Mouse (Mus musculus): ENCODE results near the gene Xcr1.

Xcr1 gene

GRCm38 (mm10) chr9:123815444-123815843, 46.4 kb downstream of the Xcr1 start:
- DNase-seq (ENCODE audit: low read depth, low spot score), result no peak

GRCm38 (mm10) chr9:123814821-123815220, 47.0 kb downstream of the Xcr1 start:
- DNase-seq (ENCODE audit: low read depth, low spot score), result no peak

GRCm38 (mm10) chr9:123814326-123814725, 47.5 kb downstream of the Xcr1 start:
- DNase-seq (ENCODE audit: low read depth, low spot score), result no peak

GRCm38 (mm10) chr9:123811831-123812230, 50.0 kb downstream of the Xcr1 start:
- DNase-seq (ENCODE audit: low read depth, low spot score), result no peak

GRCm38 (mm10) chr9:123808583-123808982, 53.2 kb downstream of the Xcr1 start:
- DNase-seq (ENCODE audit: low read depth, low spot score), result no peak

- no peak for DNase-seq (ENCODE audit: low read depth, low spot score)
Observed at GRCm38 (mm10) chr9:123806267-123806666, 55.6 kb downstream of the Xcr1 start, which contains the start of gene Cxcr6. TSS of gene Cxcr6 (plus strand) at chr9:123806475.

- no peak for DNase-seq (ENCODE audit: low read depth, low spot score)
Observed at GRCm38 (mm10) chr9:123805241-123805640, 56.6 kb downstream of the Xcr1 start.

- no peak for DNase-seq (ENCODE audit: low read depth, low spot score)
Observed at GRCm38 (mm10) chr9:123802896-123803295, 58.9 kb downstream of the Xcr1 start.

- no peak for DNase-seq (ENCODE audit: low read depth, low spot score)
Observed at GRCm38 (mm10) chr9:123802421-123802820, 59.4 kb downstream of the Xcr1 start.

Data from retina, postnatal 7 days (tissue).